Mouse (Mus musculus): ENCODE results near the gene Sprr1b.

DNA sequence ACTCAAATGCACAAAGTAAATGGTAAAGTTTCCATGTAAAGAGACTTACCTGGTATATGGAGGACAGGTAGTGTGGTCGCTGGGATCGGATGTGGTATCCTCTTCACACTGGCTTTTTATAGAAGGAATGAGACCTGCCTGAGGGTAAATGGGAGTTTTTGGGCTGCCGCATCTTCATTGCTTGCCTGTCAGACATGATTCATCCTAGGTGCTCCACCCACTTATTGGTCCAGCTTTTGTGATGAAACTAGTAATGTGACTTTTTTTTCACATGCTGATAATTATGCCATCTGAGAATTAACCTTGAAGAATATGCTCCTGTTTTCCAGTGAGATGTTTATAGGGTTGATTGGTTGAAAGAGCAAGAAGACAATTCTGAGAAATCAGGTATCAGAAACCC lies at the start of gene Sprr1b:
- no peak for TF ChIP-seq CEBPB (IDR thresholded peaks at IDR 0.05; ENCODE audit: low read depth)
- TF ChIP-seq CTCF (IDR thresholded peaks at IDR 0.05; ENCODE audit: control insufficient read depth, insufficient read depth, insufficient read length), result no peak
- TF ChIP-seq MYOD1 (IDR thresholded peaks at IDR 0.05; ENCODE audit: control insufficient read depth, insufficient read length, low read depth), result no peak
- TF ChIP-seq MYOG (IDR thresholded peaks at IDR 0.05; ENCODE audit: control insufficient read depth, extremely low read depth, insufficient read length), result no peak
- no peak for TF ChIP-seq MAX (IDR thresholded peaks at IDR 0.05)
- TF ChIP-seq USF1 (IDR thresholded peaks at IDR 0.05; ENCODE audit: low read depth), result no peak
